Mouse (Mus musculus): ENCODE results near the gene Wdr59. TPM values are rescaled to one million over a fixed set of nuclear protein-coding genes. Genes with fewer than 3 reads are reported as not detected.

Gene Wdr59
- polyA plus RNA-seq, 1 experiment from 2014 or later = 6.1 TPM

- no peak overlapping the region for H3K4me2 ChIP-seq (ENCODE audit: low read depth, low read length)
- 74% methylated on average over 8 of the region's 8 CpGs for WGBS
- ATAC-seq (ENCODE audit: low read depth) = no peak
- no peak overlapping the region for H3K27ac ChIP-seq (ENCODE audit: low read length)
- H3K36me3 ChIP-seq (ENCODE audit: control insufficient read depth, insufficient read depth, low read length) = peaks cover 4% of the 10 kb centered on the region; the same call in 1 of the 2 replicates
- H3K4me1 ChIP-seq (replicated peaks; ENCODE audit: control insufficient read depth, insufficient read depth, low read length) = peaks cover 8% of the 10 kb centered on the region; the same call in 1 of the 2 replicates
- H3K9me3 ChIP-seq (ENCODE audit: control insufficient read depth, low read length) = no peaks in the 10 kb centered on the region
- H3K4me3 ChIP-seq (ENCODE audit: low read length) = no peak overlapping the region
- no peak overlapping the region for H3K9ac ChIP-seq (ENCODE audit: low read length)
- no peaks in the 10 kb centered on the region for H3K27me3 ChIP-seq (ENCODE audit: control insufficient read depth, insufficient read depth, low read depth, low read length)
Measured at GRCm38 (mm10) chr8:111545406-111546156, 23.7 kb upstream of the Wdr59 start.

GRCm38 (mm10) chr8:111543712-111544380 is 22.0 kb upstream of the Wdr59 start:
- H3K36me3 ChIP-seq (ENCODE audit: control insufficient read depth, insufficient read depth, low read length) = peaks cover 4% of the 10 kb centered on the region; the same call in 1 of the 2 replicates
- H3K9ac ChIP-seq (ENCODE audit: low read length) = no peak overlapping the region
- H3K9me3 ChIP-seq (ENCODE audit: control insufficient read depth, low read length) = no peaks in the 10 kb centered on the region
- H3K27me3 ChIP-seq (ENCODE audit: control insufficient read depth, insufficient read depth, low read depth, low read length) = no peaks in the 10 kb centered on the region
- no peak overlapping the region for H3K4me3 ChIP-seq (ENCODE audit: low read length)
- no peak overlapping the region for H3K27ac ChIP-seq (ENCODE audit: low read length)
- peaks cover 17% of the 10 kb centered on the region for H3K4me1 ChIP-seq (replicated peaks; ENCODE audit: control insufficient read depth, insufficient read depth, low read length)
- ATAC-seq (ENCODE audit: low read depth) = no peak
- 89% methylated on average over 9 of the region's 9 CpGs for WGBS
- no peak overlapping the region for H3K4me2 ChIP-seq (ENCODE audit: low read depth, low read length)

- Histone ChIP-seq H3K4me3 (ENCODE audit: low read length) (peak overlapping the region; percentile 17; the same call in 1 of the 2 replicates), H3K9me3 (ENCODE audit: control insufficient read depth, low read length) (no peaks in the 10 kb centered on the region), H3K36me3 (ENCODE audit: control insufficient read depth, insufficient read depth, low read length) (peaks cover 4% of the 10 kb centered on the region; the same call in 1 of the 2 replicates), H3K4me1 (replicated peaks; ENCODE audit: control insufficient read depth, insufficient read depth, low read length) (peaks cover 34% of the 10 kb centered on the region), H3K27ac (ENCODE audit: low read length) (peak overlapping the region; percentile 38), H3K27me3 (ENCODE audit: control insufficient read depth, insufficient read depth, low read depth, low read length) (no peaks in the 10 kb centered on the region), H3K9ac (ENCODE audit: low read length) (peak overlapping the region; percentile 31; the same call in 1 of the 2 replicates), H3K4me2 (ENCODE audit: low read depth, low read length) (peak overlapping the region; percentile 13)
- ATAC-seq (ENCODE audit: low read depth) = no peak
- 52% methylated on average over 10 of the region's 10 CpGs for WGBS
Measured at GRCm38 (mm10) chr8:111539422-111540076, 17.7 kb upstream of the Wdr59 start.

- peak overlapping the region; percentile 93 for H3K4me3 ChIP-seq (ENCODE audit: low read length)
- peaks cover 34% of the 10 kb centered on the region for H3K4me1 ChIP-seq (replicated peaks; ENCODE audit: control insufficient read depth, insufficient read depth, low read length)
- ATAC-seq (ENCODE audit: low read depth) = no peak
- no peak overlapping the region for H3K27ac ChIP-seq (ENCODE audit: low read length)
- H3K9me3 ChIP-seq (ENCODE audit: control insufficient read depth, low read length) = no peaks in the 10 kb centered on the region
- peak overlapping the region; percentile 92 for H3K9ac ChIP-seq (ENCODE audit: low read length)
- 6% methylated on average over 2 of the region's 2 CpGs for WGBS
- H3K4me2 ChIP-seq (ENCODE audit: low read depth, low read length) = peak overlapping the region; percentile 84
- no peaks in the 10 kb centered on the region for H3K27me3 ChIP-seq (ENCODE audit: control insufficient read depth, insufficient read depth, low read depth, low read length)
- H3K36me3 ChIP-seq (ENCODE audit: control insufficient read depth, insufficient read depth, low read length) = no peaks in the 10 kb centered on the region
Measured at GRCm38 (mm10) chr8:111538194-111538593, 16.3 kb upstream of the Wdr59 start.

GRCm38 (mm10) chr8:111537765-111538158 is 15.9 kb upstream of the Wdr59 start:
- WGBS = 5% methylated on average over 8 of the region's 8 CpGs
- no peak for ATAC-seq (ENCODE audit: low read depth)
- peak overlapping the region; percentile 38; the same call in 1 of the 2 replicates for H3K27ac ChIP-seq (ENCODE audit: low read length)

GRCm38 (mm10) chr8:111536978-111537764 is 15.3 kb upstream of the Wdr59 start:
- H3K4me3 ChIP-seq (ENCODE audit: low read length) = peak overlapping the region; percentile 93
- ATAC-seq (ENCODE audit: low read depth) = peak; percentile 42
- peak overlapping the region; percentile 92 for H3K9ac ChIP-seq (ENCODE audit: low read length)
- no peaks in the 10 kb centered on the region for H3K27me3 ChIP-seq (ENCODE audit: control insufficient read depth, insufficient read depth, low read depth, low read length)
- H3K4me2 ChIP-seq (ENCODE audit: low read depth, low read length) = peak overlapping the region; percentile 84
- no peaks in the 10 kb centered on the region for H3K9me3 ChIP-seq (ENCODE audit: control insufficient read depth, low read length)
- under 1% methylated on average over 59 of the region's 64 CpGs for WGBS
- no peaks in the 10 kb centered on the region for H3K36me3 ChIP-seq (ENCODE audit: control insufficient read depth, insufficient read depth, low read length)
- H3K4me1 ChIP-seq (replicated peaks; ENCODE audit: control insufficient read depth, insufficient read depth, low read length) = peaks cover 34% of the 10 kb centered on the region
- peak overlapping the region; percentile 93 for H3K27ac ChIP-seq (ENCODE audit: low read length)

More at GRCm38 (mm10) chr8:111537765-111538158, 15.9 kb upstream of the Wdr59 start:
- H3K4me3 ChIP-seq (ENCODE audit: low read length) = peak overlapping the region; percentile 93
- peak overlapping the region; percentile 84 for H3K4me2 ChIP-seq (ENCODE audit: low read depth, low read length)
- peak overlapping the region; percentile 92 for H3K9ac ChIP-seq (ENCODE audit: low read length)
- no peaks in the 10 kb centered on the region for H3K36me3 ChIP-seq (ENCODE audit: control insufficient read depth, insufficient read depth, low read length)
- H3K4me1 ChIP-seq (replicated peaks; ENCODE audit: control insufficient read depth, insufficient read depth, low read length) = peaks cover 34% of the 10 kb centered on the region
- no peaks in the 10 kb centered on the region for H3K9me3 ChIP-seq (ENCODE audit: control insufficient read depth, low read length)
- no peaks in the 10 kb centered on the region for H3K27me3 ChIP-seq (ENCODE audit: control insufficient read depth, insufficient read depth, low read depth, low read length)

- WGBS = under 1% methylated on average over 35 of the region's 100 CpGs
- peak; percentile 94 for ATAC-seq (ENCODE audit: low read depth)
- Histone ChIP-seq H3K9ac (ENCODE audit: low read length) (peak within 1 kb of the TSS; percentile 92), H3K4me1 (replicated peaks; ENCODE audit: control insufficient read depth, insufficient read depth, low read length) (peaks cover 34% of the 10 kb centered on the region), H3K27me3 (ENCODE audit: control insufficient read depth, insufficient read depth, low read depth, low read length) (no peaks in the 10 kb centered on the region), H3K27ac (ENCODE audit: low read length) (peak within 1 kb of the TSS; percentile 93), H3K9me3 (ENCODE audit: control insufficient read depth, low read length) (no peaks in the 10 kb centered on the region), H3K4me2 (ENCODE audit: low read depth, low read length) (peak within 1 kb of the TSS; percentile 84), H3K4me3 (ENCODE audit: low read length) (peak within 1 kb of the TSS; percentile 93), H3K36me3 (ENCODE audit: control insufficient read depth, insufficient read depth, low read length) (no peaks in the 10 kb centered on the region)
Measured at GRCm38 (mm10) chr8:111536031-111536977, 14.4 kb upstream of the Wdr59 start, which contains the start of gene Znrf1. Gene Znrf1, plus strand, starts transcription at chr8:111536097.

- Histone ChIP-seq H3K27ac (ENCODE audit: low read length) (no peak overlapping the region), H3K9ac (ENCODE audit: low read length) (peak overlapping the region; percentile 92; the same call in 1 of the 2 replicates), H3K27me3 (ENCODE audit: control insufficient read depth, insufficient read depth, low read depth, low read length) (no peaks in the 10 kb centered on the region), H3K4me2 (ENCODE audit: low read depth, low read length) (peak overlapping the region; percentile 55), H3K36me3 (ENCODE audit: control insufficient read depth, insufficient read depth, low read length) (no peaks in the 10 kb centered on the region), H3K9me3 (ENCODE audit: control insufficient read depth, low read length) (no peaks in the 10 kb centered on the region), H3K4me1 (replicated peaks; ENCODE audit: control insufficient read depth, insufficient read depth, low read length) (peaks cover 32% of the 10 kb centered on the region), H3K4me3 (ENCODE audit: low read length) (peak overlapping the region; percentile 93)
- WGBS = 24% methylated on average over 5 of the region's 5 CpGs
- ATAC-seq (ENCODE audit: low read depth) = no peak
Measured at GRCm38 (mm10) chr8:111535491-111535890, 13.6 kb upstream of the Wdr59 start.
